Mouse (Mus musculus) thymus, postnatal 10 days (tissue): ENCODE measurements at regions not wholly inside any gene's neighbourhood (a gene's known extent, or its start where the extent isn't known, plus 50 kb on each side); places are given as distances from the start of the nearest gene placed in this dataset.

ENCODE experiments used
- DNase-seq, 2 experiments: peaks; one replicate each; pipeline ENCODE4 v3.0.0; 2021; ENCODE audit warnings: low spot score in 2 of 2

DNA sequence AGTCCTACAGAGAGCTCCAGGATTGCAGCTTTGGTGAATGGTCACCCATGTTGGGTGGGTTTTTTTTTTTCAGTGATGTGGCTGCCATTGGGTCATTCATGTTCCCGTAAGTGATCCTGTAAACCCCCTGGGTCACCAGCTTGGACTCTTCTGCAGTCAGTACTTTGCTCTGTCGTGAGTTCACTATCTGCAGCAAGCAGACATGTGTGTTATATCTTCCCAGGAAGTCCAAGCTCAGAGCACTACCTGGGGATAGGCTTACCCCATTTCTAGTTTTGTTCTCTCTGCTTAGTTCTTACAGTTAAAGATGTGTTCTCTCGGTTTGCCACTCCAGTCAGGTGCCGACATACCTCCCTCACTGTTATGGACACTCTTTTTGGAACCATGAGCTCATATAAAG lies 143.4 kb upstream of the Hs6st1 start:
- DNase-seq, result no peak

GRCm38 (mm10) chr1:35925301-35925700 lies 142.9 kb upstream of the Hs6st1 start:
- no peak for DNase-seq

DNA sequence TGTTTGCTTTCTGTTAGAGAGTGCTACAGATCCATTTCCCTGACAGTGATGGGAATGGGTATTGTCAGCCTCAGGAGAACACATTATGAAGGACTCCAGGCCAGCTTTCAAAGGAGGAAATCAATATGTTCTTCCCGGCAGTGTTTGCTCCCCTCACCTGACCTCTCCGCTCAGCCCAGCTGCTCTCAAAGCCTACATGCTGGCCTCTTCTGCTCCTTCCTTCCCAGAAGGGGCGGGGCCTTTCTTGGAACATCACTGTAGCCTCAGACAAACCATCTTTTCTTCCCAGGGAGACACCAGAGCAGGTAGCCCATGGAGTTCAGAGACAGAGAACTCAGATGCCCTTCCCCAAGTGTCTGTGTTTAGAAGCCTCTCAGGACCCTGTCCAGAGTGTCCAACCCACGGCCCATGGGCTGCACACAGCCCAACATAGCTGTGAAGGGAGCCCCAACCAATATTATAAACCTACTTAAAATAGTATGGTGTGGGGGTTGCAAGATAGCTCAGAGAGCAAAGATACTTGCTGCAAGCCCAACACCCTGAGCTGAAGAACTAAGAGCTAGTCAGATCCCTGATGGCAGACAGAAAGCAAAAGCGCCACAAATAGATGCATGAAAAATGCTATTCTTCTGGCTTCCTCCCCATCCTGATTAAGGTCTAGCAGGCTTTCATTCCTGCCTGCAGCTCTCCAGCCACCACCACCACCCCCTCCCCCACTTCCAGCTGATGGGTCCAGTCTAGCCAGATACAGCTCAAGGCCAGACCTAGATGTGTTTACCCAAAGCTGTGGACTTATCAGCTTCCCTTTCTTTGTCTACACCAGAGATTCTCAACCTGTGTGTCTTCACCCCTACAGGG lies 141.8 kb upstream of the Hs6st1 start:
- DNase-seq, result no peak

GRCm38 (mm10) chr1:35927049-35927415 lies 141.2 kb upstream of the Hs6st1 start:
- DNase-seq, result no peak

DNA sequence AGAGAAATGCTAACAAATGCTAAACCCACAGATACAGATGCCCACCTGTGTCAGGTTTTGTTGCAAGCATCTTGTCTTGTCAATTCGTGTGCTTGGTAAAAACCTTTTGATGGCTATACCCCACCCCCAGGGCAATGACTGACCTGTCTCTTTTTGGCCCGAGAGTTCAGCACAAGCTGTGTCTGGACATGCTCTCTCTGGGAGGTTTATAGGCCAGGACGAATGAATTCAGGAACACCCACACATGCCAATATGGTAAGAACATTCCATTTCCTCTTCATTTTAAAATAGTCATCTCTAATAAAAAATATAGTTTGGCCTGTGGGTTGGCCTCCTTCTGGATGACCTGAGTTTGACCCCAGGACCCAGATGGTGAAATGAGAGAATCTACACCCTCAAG lies 137.8 kb upstream of the Hs6st1 start:
- no peak for DNase-seq

GRCm38 (mm10) chr1:35931056-35931455 lies 137.1 kb upstream of the Hs6st1 start:
- DNase-seq, result no peak

GRCm38 (mm10) chr1:35933511-35933910 lies 134.7 kb upstream of the Hs6st1 start:
- no peak for DNase-seq

GRCm38 (mm10) chr1:35935099-35935651 lies 133.0 kb upstream of the Hs6st1 start:
- DNase-seq, result no peak

DNA sequence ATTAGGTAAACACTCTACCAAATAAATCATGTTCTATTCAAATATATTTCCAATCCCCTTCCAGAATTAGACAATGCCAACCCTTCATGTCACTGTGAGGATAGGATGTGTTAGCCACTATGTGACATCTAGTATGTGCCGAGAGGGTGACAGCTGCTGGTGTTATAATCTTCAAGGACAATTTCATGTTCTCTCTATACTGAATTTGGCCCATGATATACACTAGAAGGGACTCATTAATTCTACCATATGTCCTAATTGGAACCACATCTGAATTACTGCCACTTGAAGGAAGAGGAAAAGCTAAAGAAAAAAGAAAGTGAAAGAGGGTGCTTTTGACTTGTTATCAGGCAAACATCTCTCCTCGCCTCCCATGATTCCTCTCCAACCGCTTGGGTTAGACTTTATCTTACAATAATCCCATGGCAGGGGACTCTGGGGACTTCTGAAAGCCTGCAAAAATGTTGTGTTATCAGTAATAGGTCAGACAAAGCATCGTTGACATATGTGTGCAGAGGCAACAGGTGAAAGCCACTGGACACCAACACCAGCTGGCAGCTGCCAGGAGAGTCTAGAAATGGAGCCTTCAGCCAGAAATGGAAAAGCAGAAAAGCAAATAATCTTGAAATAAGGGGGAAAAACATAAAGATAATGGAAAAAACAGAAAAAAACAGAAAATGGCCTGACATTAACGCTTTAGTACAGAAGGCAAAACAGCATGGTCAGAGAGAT lies 131.7 kb upstream of the Hs6st1 start:
- DNase-seq, result no peak

- DNase-seq, result no peak
Observed at GRCm38 (mm10) chr1:35940236-35940635, 128.0 kb upstream of the Hs6st1 start.

DNA sequence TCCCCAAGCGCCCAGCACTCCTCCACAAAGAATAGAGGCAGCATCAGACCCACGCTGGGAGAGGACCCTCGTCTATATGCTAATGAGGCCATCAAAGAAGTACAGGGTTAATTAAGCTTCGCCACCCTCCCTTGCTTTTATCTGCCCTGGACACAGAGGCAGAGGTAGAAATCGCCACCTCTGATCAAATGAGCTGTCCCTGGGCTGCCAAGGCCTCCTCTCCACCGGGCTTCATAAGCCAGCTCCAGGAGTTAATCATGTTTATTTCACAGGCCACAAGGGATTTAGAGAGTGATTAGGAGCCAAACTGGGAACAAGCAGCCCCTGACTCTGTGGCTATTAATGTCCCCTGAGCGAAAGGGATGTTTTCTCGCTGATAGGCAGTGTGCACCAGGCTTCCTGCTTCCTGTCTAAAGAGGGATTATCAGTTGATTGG lies 126.5 kb upstream of the Hs6st1 start:
- DNase-seq, result no peak

GRCm38 (mm10) chr1:35942222-35942621 lies 126.0 kb upstream of the Hs6st1 start:
- no peak for DNase-seq

GRCm38 (mm10) chr1:35943800-35944199 lies 124.4 kb upstream of the Hs6st1 start:
- no peak for DNase-seq

DNA sequence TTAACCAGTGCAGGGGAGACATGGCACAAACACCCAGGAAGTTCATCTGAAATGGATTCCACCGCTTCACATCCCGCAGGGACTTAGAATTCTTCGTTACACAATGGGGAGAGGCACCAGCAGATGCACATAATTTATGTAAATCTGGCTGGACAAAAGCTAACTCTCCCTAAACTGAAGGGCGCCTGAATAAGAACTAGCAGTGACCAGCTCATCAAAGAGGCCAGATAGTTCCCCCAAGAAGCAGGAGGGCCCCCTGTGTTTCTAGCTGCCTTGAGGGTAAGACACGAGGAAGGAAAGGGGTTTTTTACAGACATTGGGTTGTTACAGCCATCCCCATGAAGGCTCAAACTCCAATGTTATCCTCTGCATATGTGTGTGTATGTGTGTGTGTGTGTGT lies 123.8 kb upstream of the Hs6st1 start:
- DNase-seq, result no peak

DNA sequence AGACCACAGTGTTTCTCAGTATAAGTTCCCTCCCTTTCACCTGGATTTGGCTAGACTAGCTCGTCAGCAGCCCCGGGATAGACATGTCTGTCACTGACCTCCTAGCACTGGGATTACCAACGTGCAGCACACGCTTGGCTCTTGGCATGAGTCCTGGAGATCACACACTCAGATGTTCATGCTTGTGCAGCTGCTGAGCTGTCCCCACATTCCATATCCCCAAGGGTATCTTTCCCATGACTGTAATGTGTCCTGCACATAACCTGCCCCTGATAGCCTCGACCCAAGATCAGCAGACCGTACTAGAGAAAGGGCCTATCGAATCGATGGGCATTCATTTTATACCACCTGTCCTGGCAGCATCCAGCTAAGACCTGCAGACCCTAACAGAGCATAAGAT lies 123.4 kb upstream of the Hs6st1 start:
- DNase-seq, result no peak

GRCm38 (mm10) chr1:35945596-35945995 lies 122.6 kb upstream of the Hs6st1 start:
- no peak for DNase-seq

- DNase-seq, result no peak
Observed at GRCm38 (mm10) chr1:35948104-35948503, 120.1 kb upstream of the Hs6st1 start.

DNA sequence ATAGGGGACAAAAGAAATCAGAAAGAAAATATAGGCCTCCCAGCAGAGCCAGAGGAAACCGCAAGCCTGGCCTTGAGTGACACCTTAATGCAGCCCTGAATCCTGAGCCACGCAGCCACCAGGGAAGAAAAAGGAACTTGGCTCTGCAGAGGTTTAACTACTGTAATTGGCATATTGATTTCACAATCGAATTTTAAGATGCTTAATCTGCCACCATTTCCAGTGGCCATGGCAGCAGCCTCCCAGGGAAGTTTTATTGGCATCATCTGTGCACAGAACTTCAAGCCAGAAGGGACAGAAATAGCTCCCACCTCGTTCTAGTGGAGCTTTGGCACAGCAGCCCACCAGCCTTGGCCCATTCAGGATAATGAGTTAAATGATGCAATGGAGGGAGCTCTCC lies 117.1 kb upstream of the Hs6st1 start:
- no peak for DNase-seq

DNA sequence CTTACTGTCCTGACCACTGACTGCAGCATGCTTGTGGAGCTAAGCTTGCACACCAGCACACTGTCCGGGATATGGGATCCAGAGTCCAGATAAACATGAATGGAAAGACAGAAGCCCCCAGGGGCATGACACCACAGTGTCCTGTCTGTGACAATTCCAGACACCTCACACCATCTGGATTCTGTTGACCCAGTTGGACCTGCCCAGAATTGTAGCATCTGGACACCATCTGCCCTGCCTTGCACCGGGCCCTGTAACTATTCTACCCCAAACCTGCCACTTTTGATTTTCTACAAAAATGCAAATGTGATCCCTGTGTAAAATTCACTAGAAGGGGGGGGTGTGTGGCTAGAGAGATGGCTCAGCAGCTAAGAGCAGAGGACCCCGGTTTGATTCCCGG lies 114.5 kb upstream of the Hs6st1 start:
- DNase-seq, result no peak

DNA sequence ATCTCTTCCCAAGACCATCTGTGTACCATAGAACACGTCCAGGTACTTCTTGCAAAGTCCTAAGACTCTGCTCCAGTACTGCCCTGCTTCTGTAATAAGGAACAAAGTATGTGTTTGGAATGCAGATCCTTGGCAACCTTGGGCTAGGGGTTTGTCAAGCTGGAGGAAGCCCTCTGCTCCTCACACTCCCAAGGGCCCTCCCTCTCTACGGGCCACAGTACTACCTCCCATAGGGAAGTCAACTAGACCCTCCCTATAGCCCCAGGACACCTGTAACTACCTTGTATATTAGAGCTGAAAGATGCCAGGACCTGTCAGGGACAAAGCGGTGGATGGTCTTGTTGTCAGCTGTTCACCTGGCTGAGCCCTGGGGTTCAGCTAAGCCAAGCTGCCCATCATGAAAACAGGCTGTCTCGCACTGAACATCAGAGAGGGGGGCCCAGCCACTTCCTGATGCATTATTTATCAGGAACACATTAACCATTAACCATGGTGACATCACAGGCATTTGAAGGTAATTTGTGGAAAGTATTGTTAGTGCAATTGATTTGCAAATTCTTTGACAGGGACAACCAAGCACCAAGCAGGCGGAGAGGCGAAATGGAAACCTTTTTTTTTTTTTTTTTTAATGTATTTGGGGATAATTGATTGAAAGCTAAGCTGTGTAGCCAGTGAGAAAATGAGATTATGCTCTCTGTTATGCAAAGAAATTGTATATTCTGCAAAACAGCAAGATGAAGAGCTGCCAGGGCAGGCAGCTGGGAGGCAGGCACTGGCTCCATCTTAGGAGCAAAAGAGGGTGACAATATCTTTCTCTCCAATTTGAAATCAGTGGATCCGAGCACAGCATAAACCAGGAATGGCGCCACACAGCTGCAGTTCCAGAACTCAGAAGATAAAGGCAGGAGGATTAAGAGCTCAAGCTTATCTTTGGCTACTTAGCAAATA lies 110.5 kb upstream of the Hs6st1 start:
- DNase-seq, result no peak

DNA sequence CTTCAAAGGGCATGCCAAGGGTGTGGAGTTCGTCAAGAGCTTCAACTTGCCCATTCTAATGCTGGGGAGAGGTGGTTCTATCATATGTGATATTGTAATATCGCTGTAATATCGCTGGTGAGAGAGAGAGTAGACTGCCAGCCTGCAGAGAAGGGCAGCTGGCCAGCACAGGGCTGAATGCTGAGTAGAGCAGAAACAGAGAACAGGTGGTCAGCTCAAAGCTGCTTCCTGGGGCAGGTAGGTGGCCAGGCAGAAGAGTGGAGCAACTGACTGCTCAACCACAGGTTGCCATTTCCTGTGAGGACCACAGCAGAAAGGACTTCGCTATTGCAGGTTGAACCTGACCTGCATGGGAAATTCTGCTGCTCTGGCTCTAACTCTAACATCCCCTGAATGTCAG lies 108.5 kb upstream of the Hs6st1 start:
- DNase-seq, result no peak

GRCm38 (mm10) chr1:35960844-35961243 lies 107.4 kb upstream of the Hs6st1 start:
- DNase-seq, result no peak
